ENCODE assay signal across 17 mouse cellular contexts in the genomic region with DNA sequence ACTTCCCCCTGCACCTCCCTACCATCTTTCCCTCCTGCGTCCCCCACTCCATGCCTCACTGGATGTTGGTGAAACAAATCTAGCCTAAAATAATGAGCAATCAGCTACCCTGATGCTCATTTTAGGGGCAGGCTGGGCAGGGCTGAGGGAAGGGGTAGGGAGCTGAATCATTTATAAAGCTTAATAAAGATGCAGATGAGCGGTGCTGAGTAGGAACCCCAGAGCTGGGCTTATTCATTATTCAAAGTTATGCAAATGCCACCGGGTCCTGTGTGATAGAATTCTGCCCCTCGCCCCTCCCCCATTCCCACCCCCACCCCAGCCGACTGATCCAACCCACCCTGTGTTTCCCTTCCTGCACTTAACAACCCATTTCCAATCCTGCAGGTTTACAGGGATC. TPM values are rescaled to one million over a fixed set of nuclear protein-coding genes. Genes with fewer than 3 reads are reported as not detected.
DNase-seq lines count a peak whose midpoint lies in the region; ATAC-seq and TF ChIP-seq lines count a peak whose summit lies in the region.
"Had no signal": no experiment of that assay in that cellular context is flagged by ENCODE, and none has a peak within 500 bp of the region (broad histone marks: within the 10 kb centered on the region; RNA-seq: fewer than 3 reads in every experiment).

No protein-coding gene starts in this region.

- H3K9ac ChIP-seq in heart, embryonic 12.5 days, result no peak overlapping the region
- H3K9ac ChIP-seq in hindbrain, embryonic 11.5 days (ENCODE audit: low read depth, low read length), result no peak overlapping the region
- no peak overlapping the region for H3K9ac ChIP-seq in midbrain, embryonic 15.5 days
- H3K9ac ChIP-seq in kidney, embryonic 16.5 days (replicated peaks; ENCODE audit: low read length), result no peak overlapping the region
- H3K9ac ChIP-seq: embryonic facial prominence, embryonic 15.5 days; limb, embryonic 12.5 days had no signal

- no peak for DNase-seq in heart, adult 18-20 months
- peak; percentile 89 for DNase-seq in brain, embryonic 14.5 days (ENCODE audit: low read depth)
- no peak for DNase-seq in hindbrain, embryonic 11.5 days (ENCODE audit: low spot score)
- DNase-seq in c-Kit-positive CD71-positive TER-119-positive erythroid progenitor cells, embryonic 14.5 days (ENCODE audit: low spot score), result no peak
- no peak for DNase-seq in left cerebral cortex, adult 8-10 months (ENCODE audit: low spot score in 2 of 2)
- DNase-seq: cerebellum, adult 11-12 months; heart, adult 2 months; lung, postnatal 36 days; thymus, postnatal 14 days had no signal

- no peaks in the 10 kb centered on the region for H3K27me3 ChIP-seq in heart, embryonic 12.5 days (replicated peaks)
- H3K27me3 ChIP-seq in hindbrain, embryonic 11.5 days (ENCODE audit: control insufficient read depth, insufficient read depth, low read length), result peaks cover 5% of the 10 kb centered on the region; the same call in 1 of the 2 replicates
- no peaks in the 10 kb centered on the region for H3K27me3 ChIP-seq in midbrain, embryonic 15.5 days (replicated peaks)
- H3K27me3 ChIP-seq in kidney, embryonic 16.5 days (ENCODE audit: insufficient read depth, low read length), result no peaks in the 10 kb centered on the region; the same call in 1 of the 2 replicates
- H3K27me3 ChIP-seq: embryonic facial prominence, embryonic 15.5 days had no signal

- WGBS in heart, embryonic 12.5 days, result 62% methylated on average over 5 of the region's 5 CpGs
- WGBS in hindbrain, embryonic 11.5 days, result 46% methylated on average over 5 of the region's 5 CpGs
- 24% methylated on average over 5 of the region's 5 CpGs for WGBS in midbrain, embryonic 15.5 days
- WGBS in kidney, embryonic 16.5 days, result 49% methylated on average over 5 of the region's 5 CpGs

- peak overlapping the region; percentile 91 for H3K27ac ChIP-seq in heart, embryonic 12.5 days (ENCODE audit: poor library complexity, severe bottlenecking)
- no peak overlapping the region for H3K27ac ChIP-seq in hindbrain, embryonic 11.5 days (ENCODE audit: low read depth, low read length)
- peak overlapping the region; percentile 74 for H3K27ac ChIP-seq in midbrain, embryonic 15.5 days
- H3K27ac ChIP-seq in kidney, embryonic 16.5 days (ENCODE audit: low read length), result no peak overlapping the region
- H3K27ac ChIP-seq: embryonic facial prominence, embryonic 15.5 days; heart, adult 2 months; kidney, postnatal 0 days; limb, embryonic 12.5 days had no signal

- no peak overlapping the region for H3K4me3 ChIP-seq in heart, embryonic 12.5 days
- no peak overlapping the region for H3K4me3 ChIP-seq in hindbrain, embryonic 11.5 days (ENCODE audit: low read depth, low read length)
- H3K4me3 ChIP-seq in midbrain, embryonic 15.5 days, result no peak overlapping the region
- no peak overlapping the region for H3K4me3 ChIP-seq in kidney, embryonic 16.5 days (ENCODE audit: low read length)
- H3K4me3 ChIP-seq: embryonic facial prominence, embryonic 15.5 days; heart, adult 2 months; limb, embryonic 12.5 days had no signal

- H3K9me3 ChIP-seq in heart, embryonic 12.5 days (replicated peaks), result no peaks in the 10 kb centered on the region
- H3K9me3 ChIP-seq in hindbrain, embryonic 11.5 days (ENCODE audit: control insufficient read depth, low read length), result no peaks in the 10 kb centered on the region
- H3K9me3 ChIP-seq in midbrain, embryonic 15.5 days, result no peaks in the 10 kb centered on the region
- H3K9me3 ChIP-seq in kidney, embryonic 16.5 days (ENCODE audit: low read length), result no peaks in the 10 kb centered on the region
- H3K9me3 ChIP-seq: embryonic facial prominence, embryonic 15.5 days; limb, embryonic 12.5 days had no signal

- no peaks in the 10 kb centered on the region for H3K36me3 ChIP-seq in heart, embryonic 12.5 days
- no peaks in the 10 kb centered on the region for H3K36me3 ChIP-seq in hindbrain, embryonic 11.5 days (ENCODE audit: control insufficient read depth, insufficient read depth, low read length)
- H3K36me3 ChIP-seq in midbrain, embryonic 15.5 days (replicated peaks), result no peaks in the 10 kb centered on the region
- H3K36me3 ChIP-seq in kidney, embryonic 16.5 days (ENCODE audit: insufficient read depth, low read length), result no peaks in the 10 kb centered on the region
- H3K36me3 ChIP-seq: embryonic facial prominence, embryonic 15.5 days; limb, embryonic 12.5 days had no signal

- ATAC-seq in heart, embryonic 12.5 days (ENCODE audit: insufficient number of reproducible peaks, low FRiP score), result no peak
- peak; percentile 66; the same call in 1 of the 2 replicates for ATAC-seq in hindbrain, embryonic 11.5 days (ENCODE audit: low FRiP score)
- ATAC-seq in midbrain, embryonic 15.5 days (replicated peaks), result peak; percentile 38; the same call in 1 of the 2 replicates
- no peak for ATAC-seq in kidney, embryonic 16.5 days (ENCODE audit: low FRiP score, low TSS enrichment)

- TF ChIP-seq CTCF in brain, embryonic 14.5 days (IDR thresholded peaks at IDR 0.05; ENCODE audit: borderline replicate concordance, extremely low read depth, insufficient read depth, insufficient read length), result no peak

- no peak overlapping the region for H3K4me2 ChIP-seq in heart, embryonic 12.5 days
- H3K4me2 ChIP-seq in hindbrain, embryonic 11.5 days (replicated peaks; ENCODE audit: low read depth, low read length), result no peak overlapping the region
- H3K4me2 ChIP-seq in midbrain, embryonic 15.5 days, result no peak overlapping the region
- H3K4me2 ChIP-seq in kidney, embryonic 16.5 days (replicated peaks; ENCODE audit: low read depth, low read length), result no peak overlapping the region
- H3K4me2 ChIP-seq: embryonic facial prominence, embryonic 15.5 days; limb, embryonic 12.5 days had no signal

- no peak for TF ChIP-seq POLR2A in brain, embryonic 14.5 days (IDR thresholded peaks at IDR 0.05; ENCODE audit: borderline replicate concordance, extremely low read depth, insufficient read depth, insufficient read length, poor library complexity, severe bottlenecking)

- peaks cover 53% of the 10 kb centered on the region for H3K4me1 ChIP-seq in heart, embryonic 12.5 days (replicated peaks)
- peaks cover 19% of the 10 kb centered on the region for H3K4me1 ChIP-seq in hindbrain, embryonic 11.5 days (replicated peaks; ENCODE audit: control insufficient read depth, insufficient read depth, low read length)
- H3K4me1 ChIP-seq in midbrain, embryonic 15.5 days, result peaks cover 56% of the 10 kb centered on the region
- H3K4me1 ChIP-seq in kidney, embryonic 16.5 days (ENCODE audit: insufficient read depth, low read length), result peaks cover 3% of the 10 kb centered on the region

RNA-seq across cellular contexts. Expression of a gene that starts 18.6 kb away (rescaled TPM):
- 2.3 and 3.1 TPM in 2 replicates for polyA plus RNA-seq in heart, embryonic 12.5 days (2016; fragmentation: Nextera tagmentation; extraction: Ambion mirVana)
- total RNA-seq in heart, adult 18-20 months (2021), result under 1 TPM; 0.50 to 0.87 TPM
- polyA plus RNA-seq in brain, embryonic 14.5 days (2012; rRNA removed), result 10.0 and 19.2 TPM in 2 replicates
- polyA plus RNA-seq in hindbrain, embryonic 11.5 days (2014; fragmentation: Nextera tagmentation; extraction: Ambion mirVana), result 7.6 and 8.6 TPM in 2 replicates
- 5.7 and 6.7 TPM in 2 replicates for polyA plus RNA-seq in midbrain, embryonic 15.5 days (2015; fragmentation: Nextera tagmentation; extraction: Ambion mirVana)
- polyA plus RNA-seq in kidney, embryonic 16.5 days (2015; fragmentation: Nextera tagmentation; extraction: Ambion mirVana), result 14.7 and 16.0 TPM in 2 replicates
- 1 to 10 TPM; 2.8 to 4.9 (median 2.9) TPM for total RNA-seq in left cerebral cortex, adult 8-10 months (2022)
- total RNA-seq: common myeloid progenitor, adult 5-6 weeks had no signal
- polyA plus RNA-seq: C2C12 had no signal

RNA-seq across cellular contexts. Expression of a gene that starts 55.3 kb away (rescaled TPM):
- 0.18 TPM in 1 of 2 replicates, not detected in the other for polyA plus RNA-seq in heart, embryonic 12.5 days (2016; fragmentation: Nextera tagmentation; extraction: Ambion mirVana)
- total RNA-seq in heart, adult 18-20 months (2021), result under 1 TPM; 0.12 to 0.31 TPM
- 173 and 174 TPM in 2 replicates for polyA plus RNA-seq in brain, embryonic 14.5 days (2012; rRNA removed)
- 13.3 TPM in 2 replicates for polyA plus RNA-seq in hindbrain, embryonic 11.5 days (2014; fragmentation: Nextera tagmentation; extraction: Ambion mirVana)
- 159 and 162 TPM in 2 replicates for polyA plus RNA-seq in midbrain, embryonic 15.5 days (2015; fragmentation: Nextera tagmentation; extraction: Ambion mirVana)
- polyA plus RNA-seq in kidney, embryonic 16.5 days (2015; fragmentation: Nextera tagmentation; extraction: Ambion mirVana), result 0.19 and 0.27 TPM in 2 replicates
- total RNA-seq in left cerebral cortex, adult 8-10 months (2022), result 100 to 1,000 TPM; 184 to 230 (median 207) TPM
- total RNA-seq: common myeloid progenitor, adult 5-6 weeks had no signal
- polyA plus RNA-seq: C2C12; limb, embryonic 12.5 days had no signal

Comparison
In these comparisons a context has a peak if more than half of its experiments do, and no peak if none do; other contexts are left out.
1. ATAC-seq: peak in hindbrain, embryonic 11.5 days (single experiment) and midbrain, embryonic 15.5 days (single experiment); none in heart, embryonic 12.5 days (single experiment) and kidney, embryonic 16.5 days (single experiment).
2. H3K27ac ChIP-seq: peak in heart, embryonic 12.5 days (single experiment) and midbrain, embryonic 15.5 days (single experiment); none in hindbrain, embryonic 11.5 days (single experiment) and kidney, embryonic 16.5 days (single experiment).
3. RNA of a gene that starts 55.3 kb away (polyA plus RNA-seq): 173 to 174 TPM in brain, embryonic 14.5 days and 159 to 162 TPM in midbrain, embryonic 15.5 days; 13.3 TPM in hindbrain, embryonic 11.5 days, 0.19 to 0.27 TPM in kidney, embryonic 16.5 days and 0.18 TPM in heart, embryonic 12.5 days; every median in the first group is over 10 times any median in the second.